Mouse (Mus musculus): ENCODE data around the gene Dnmt3a. TPM values are rescaled to one million over a fixed set of nuclear protein-coding genes. Genes with fewer than 3 reads are reported as not detected.

Dnmt3a gene
- total and polyA plus RNA-seq, 3 experiments: 15.9 to 34.4 TPM; not detected in 1

DNA sequence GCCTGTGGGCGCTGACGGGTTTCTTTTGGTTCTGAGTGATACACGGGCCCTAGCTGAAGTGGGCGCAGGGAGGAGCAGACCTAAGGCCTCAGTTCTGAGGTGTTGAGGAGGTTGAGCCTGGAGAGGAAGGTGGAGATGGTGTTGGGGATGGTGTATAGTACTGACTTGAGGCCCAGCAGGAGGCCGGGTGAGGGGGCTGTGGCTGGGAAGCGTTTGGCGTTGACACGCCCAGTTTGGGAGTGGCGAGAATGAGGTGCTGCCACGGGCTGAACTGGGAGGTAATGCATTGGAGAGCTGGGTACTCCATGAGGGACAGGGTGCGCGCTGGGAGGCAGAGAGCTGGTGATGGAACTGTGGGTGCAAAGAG lies 19.9 kb downstream of the Dnmt3a start:
- H3K36me3 ChIP-seq (ENCODE audit: control insufficient read depth in 1 of 2, insufficient read depth in 2 of 2, low read length in 2 of 2): no peaks in the 10 kb centered on the region
- H3K79me2 ChIP-seq (ENCODE audit: control insufficient read depth, insufficient read depth, low read length, poor library complexity): no peaks in the 10 kb centered on the region
- H3K4me1 ChIP-seq (ENCODE audit: control insufficient read depth in 1 of 2, insufficient read depth in 2 of 2, low read length in 2 of 2): no peaks in the 10 kb centered on the region

DNA sequence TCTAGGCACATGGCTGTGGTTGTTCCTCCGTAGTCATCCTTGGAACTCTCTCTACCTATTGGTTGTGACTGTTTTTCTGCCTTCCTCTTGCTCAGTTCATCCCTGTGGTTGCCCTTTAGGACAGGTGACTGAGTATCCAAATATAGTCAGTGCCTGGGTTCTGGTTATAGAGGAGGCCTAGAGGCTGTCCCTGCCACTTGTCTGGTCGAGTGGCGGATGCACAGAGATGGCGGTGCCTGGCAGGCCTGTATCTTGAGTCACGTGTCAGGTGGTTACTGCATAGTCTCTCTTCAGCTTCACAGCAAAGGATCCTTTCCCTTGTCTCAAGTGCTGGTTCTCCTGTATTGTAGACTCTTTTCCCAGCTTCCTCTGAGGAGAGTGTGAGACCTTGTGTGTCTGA lies 22.0 kb downstream of the Dnmt3a start:
- H3K9ac ChIP-seq (ENCODE audit: control insufficient read depth, low read depth, low read length, poor library complexity, severe bottlenecking): no peak overlapping the region
- no peak for TF ChIP-seq USF2 (IDR thresholded peaks at IDR 0.05; ENCODE audit: borderline replicate concordance in 1 of 2, insufficient read depth in 1 of 2, low read depth in 1 of 2, low read length in 2 of 2)
- no peak for TF ChIP-seq ZMIZ1 (IDR thresholded peaks at IDR 0.05; ENCODE audit: low read depth, low read length)
- no peak for TF ChIP-seq USF1 (IDR thresholded peaks at IDR 0.05; ENCODE audit: low read depth, low read length)
- no peak for TF ChIP-seq BHLHE40 (IDR thresholded peaks at IDR 0.05; ENCODE audit: borderline replicate concordance, low read depth, low read length)
- no peaks in the 10 kb centered on the region for H3K79me2 ChIP-seq (ENCODE audit: control insufficient read depth, insufficient read depth, low read length, poor library complexity)
- H3K4me3 ChIP-seq (ENCODE audit: control insufficient read depth in 1 of 2, insufficient read depth in 1 of 2, low read depth in 2 of 2, low read length in 2 of 2): no peak overlapping the region
- no peaks in the 10 kb centered on the region for H3K4me1 ChIP-seq (ENCODE audit: control insufficient read depth in 1 of 2, insufficient read depth in 2 of 2, low read length in 2 of 2)
- no peaks in the 10 kb centered on the region for H3K36me3 ChIP-seq (ENCODE audit: control insufficient read depth in 1 of 2, insufficient read depth in 2 of 2, low read length in 2 of 2)
- no peak for DNase-seq (ENCODE audit: low read depth, low spot score)
- H3K27ac ChIP-seq (ENCODE audit: control insufficient read depth, low read depth, low read length): no peak overlapping the region
- H3K9me3 ChIP-seq (replicated peaks; ENCODE audit: insufficient read depth, low read length): no peaks in the 10 kb centered on the region
- H3K27me3 ChIP-seq (ENCODE audit: control insufficient read depth in 1 of 2, insufficient read depth in 2 of 2, low read length in 2 of 2): no peaks in the 10 kb centered on the region

More for the DNA sequence above, 19.9 kb downstream of the Dnmt3a start:
- Histone ChIP-seq H3K9ac (ENCODE audit: control insufficient read depth, low read depth, low read length, poor library complexity, severe bottlenecking) (no peak overlapping the region), H3K27ac (ENCODE audit: control insufficient read depth, low read depth, low read length) (no peak overlapping the region), H3K27me3 (ENCODE audit: control insufficient read depth in 1 of 2, insufficient read depth in 2 of 2, low read length in 2 of 2) (no peaks in the 10 kb centered on the region), H3K4me3 (ENCODE audit: control insufficient read depth in 1 of 2, insufficient read depth in 1 of 2, low read depth in 2 of 2, low read length in 2 of 2) (no peak overlapping the region), H3K9me3 (replicated peaks; ENCODE audit: insufficient read depth, low read length) (no peaks in the 10 kb centered on the region)
- DNase-seq (ENCODE audit: low read depth, low spot score): no peak
- TF ChIP-seq ZKSCAN1 (IDR thresholded peaks at IDR 0.05; ENCODE audit: low read depth, low read length) (no peak), RCOR1 (IDR thresholded peaks at IDR 0.05; ENCODE audit: low read depth, low read length) (no peak), TAL1 (IDR thresholded peaks at IDR 0.05; ENCODE audit: low read length) (no peak), MYC (IDR thresholded peaks at IDR 0.05; ENCODE audit: low read depth, low read length) (no peak), ZNF384 (IDR thresholded peaks at IDR 0.05; ENCODE audit: low read depth, low read length) (no peak), JUND (IDR thresholded peaks at IDR 0.05; ENCODE audit: low read depth, low read length) (no peak)

DNA sequence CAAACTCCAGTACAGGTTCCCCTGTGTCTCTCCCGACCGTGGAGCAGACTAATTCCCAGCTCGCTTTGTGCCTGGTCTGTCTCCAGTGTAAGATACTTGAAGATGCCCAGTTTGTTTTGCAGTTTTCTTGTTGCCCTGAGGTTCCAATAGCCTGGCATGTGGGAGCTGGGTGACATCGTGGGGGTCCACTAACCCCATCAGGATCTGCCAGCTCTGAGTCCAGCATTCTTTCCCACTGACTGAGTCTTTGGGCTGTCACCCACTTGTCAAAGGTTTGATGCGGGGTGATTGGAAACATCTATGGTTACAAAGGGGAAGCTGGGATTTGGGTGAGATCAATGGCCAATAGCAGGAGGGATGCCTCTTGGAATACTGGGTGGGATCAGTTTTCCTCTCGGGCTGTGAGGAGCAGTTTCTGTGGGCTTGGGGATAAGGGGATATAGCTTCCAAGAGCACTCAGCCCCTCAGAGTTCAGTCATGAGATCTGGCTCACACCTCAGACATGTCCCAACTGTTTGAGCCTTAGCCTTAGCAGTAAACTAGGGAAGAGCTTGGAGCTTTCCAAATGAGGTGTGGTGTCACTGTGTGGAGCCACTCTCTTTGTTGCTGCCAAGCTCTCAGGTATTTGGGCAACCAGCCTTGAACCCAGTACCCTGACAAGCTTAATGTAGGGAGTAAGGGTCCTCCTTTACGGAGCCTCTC lies 27.4 kb downstream of the Dnmt3a start:
- Histone ChIP-seq H3K27me3 (ENCODE audit: control insufficient read depth in 1 of 2, insufficient read depth in 2 of 2, low read length in 2 of 2) (no peaks in the 10 kb centered on the region), H3K27ac (ENCODE audit: control insufficient read depth, low read depth, low read length) (no peak overlapping the region), H3K4me1 (ENCODE audit: control insufficient read depth in 1 of 2, insufficient read depth in 2 of 2, low read length in 2 of 2) (peaks cover 11 to 33% of the 10 kb centered on the region in 2 experiments), H3K9ac (ENCODE audit: control insufficient read depth, low read depth, low read length, poor library complexity, severe bottlenecking) (no peak overlapping the region), H3K79me2 (ENCODE audit: control insufficient read depth, insufficient read depth, low read length, poor library complexity) (no peaks in the 10 kb centered on the region), H3K36me3 (ENCODE audit: control insufficient read depth in 1 of 2, insufficient read depth in 2 of 2, low read length in 2 of 2) (peaks cover 0 to 16% of the 10 kb centered on the region in 2 experiments; a peak in 3 of 4 replicates), H3K9me3 (replicated peaks; ENCODE audit: insufficient read depth, low read length) (no peaks in the 10 kb centered on the region), H3K4me3 (ENCODE audit: control insufficient read depth in 1 of 2, insufficient read depth in 1 of 2, low read depth in 2 of 2, low read length in 2 of 2) (no peak overlapping the region)
- DNase-seq (ENCODE audit: low read depth, low spot score): no peak
- TF ChIP-seq ELF1 (IDR thresholded peaks at IDR 0.05; ENCODE audit: low read depth, low read length) (no peak), RAD21 (IDR thresholded peaks at IDR 0.05; ENCODE audit: low read depth, low read length) (no peak), POLR2AphosphoS5 (IDR thresholded peaks at IDR 0.05; ENCODE audit: borderline replicate concordance, low read depth, low read length) (no peak), ETS1 (IDR thresholded peaks at IDR 0.05; ENCODE audit: low read depth, low read length) (no peak), MXI1 (IDR thresholded peaks at IDR 0.05; ENCODE audit: low read depth, low read length) (no peak), TAL1 (IDR thresholded peaks at IDR 0.05; ENCODE audit: low read length) (no peak), USF1 (IDR thresholded peaks at IDR 0.05; ENCODE audit: low read depth, low read length) (no peak)

All from MEL (cell line).